Mouse (Mus musculus): ENCODE data around the gene Tnfrsf4.

The Tnfrsf4 gene

GRCm38 (mm10) chr4:156030651-156031118, 17.0 kb downstream of the Tnfrsf4 start:
- DNase-seq, result no peak

- DNase-seq, result no peak
Observed at GRCm38 (mm10) chr4:156031255-156031592, 17.6 kb downstream of the Tnfrsf4 start.

DNA sequence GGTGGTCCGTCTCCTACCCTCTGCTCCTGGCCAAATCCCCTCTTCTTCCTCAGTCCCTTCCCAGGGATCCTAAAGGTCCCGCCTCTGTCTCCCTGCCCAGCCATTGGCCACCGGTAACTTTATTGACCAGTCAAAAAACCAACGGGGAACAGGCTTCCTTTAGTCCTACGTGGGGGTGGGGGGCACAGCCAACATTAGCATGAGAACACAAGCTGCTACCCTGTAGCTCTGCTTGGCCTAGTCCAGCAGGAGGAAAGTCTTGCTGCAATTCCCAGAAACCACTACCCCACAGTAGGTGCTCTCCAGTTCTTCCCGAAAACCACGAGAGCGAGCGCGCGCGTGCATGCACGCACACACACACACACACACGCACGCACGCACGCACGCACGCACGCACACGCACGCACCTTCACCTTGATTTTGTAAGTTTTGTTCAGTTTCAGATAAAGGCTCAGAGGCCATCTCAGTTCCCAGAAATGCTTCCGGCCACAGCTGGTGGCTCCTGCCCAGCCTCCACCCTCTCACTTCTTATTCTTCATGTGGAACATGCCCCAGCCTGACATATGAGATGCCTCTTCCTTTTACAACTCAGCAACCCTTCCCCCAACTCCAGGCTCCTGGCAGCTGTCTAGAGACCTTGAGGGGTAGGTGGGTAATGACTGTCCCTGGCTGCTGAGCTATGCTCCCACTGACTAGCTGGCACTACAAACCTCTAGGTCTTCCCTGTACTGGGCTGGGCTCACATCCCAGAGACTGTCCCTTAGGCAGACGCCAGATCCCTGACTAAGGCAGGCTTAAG, 18.1 kb downstream of the Tnfrsf4 start:
- peak; percentile 48 to 49 for DNase-seq

DNA sequence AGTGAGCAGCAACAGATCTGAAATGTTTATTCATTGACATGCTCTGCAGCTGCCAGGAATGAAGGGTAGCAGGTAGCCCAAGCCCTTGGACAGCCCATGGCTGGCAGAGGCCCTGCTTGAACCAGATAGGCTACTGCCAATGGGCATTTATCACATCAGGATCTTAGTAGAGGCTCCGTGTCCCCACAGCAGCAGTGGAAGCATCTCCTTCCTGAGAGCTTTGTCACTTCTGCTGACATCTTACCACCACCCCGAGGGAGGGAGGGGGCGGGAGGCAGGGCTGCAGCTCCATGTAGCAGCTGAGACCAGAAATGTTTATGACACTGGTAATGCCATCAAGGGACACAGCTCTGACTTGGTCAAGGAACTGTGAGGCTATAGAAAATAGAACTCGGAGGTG, 19.2 kb downstream of the Tnfrsf4 start:
- peak in 1 of 2 experiments; percentile 30 for DNase-seq

DNA sequence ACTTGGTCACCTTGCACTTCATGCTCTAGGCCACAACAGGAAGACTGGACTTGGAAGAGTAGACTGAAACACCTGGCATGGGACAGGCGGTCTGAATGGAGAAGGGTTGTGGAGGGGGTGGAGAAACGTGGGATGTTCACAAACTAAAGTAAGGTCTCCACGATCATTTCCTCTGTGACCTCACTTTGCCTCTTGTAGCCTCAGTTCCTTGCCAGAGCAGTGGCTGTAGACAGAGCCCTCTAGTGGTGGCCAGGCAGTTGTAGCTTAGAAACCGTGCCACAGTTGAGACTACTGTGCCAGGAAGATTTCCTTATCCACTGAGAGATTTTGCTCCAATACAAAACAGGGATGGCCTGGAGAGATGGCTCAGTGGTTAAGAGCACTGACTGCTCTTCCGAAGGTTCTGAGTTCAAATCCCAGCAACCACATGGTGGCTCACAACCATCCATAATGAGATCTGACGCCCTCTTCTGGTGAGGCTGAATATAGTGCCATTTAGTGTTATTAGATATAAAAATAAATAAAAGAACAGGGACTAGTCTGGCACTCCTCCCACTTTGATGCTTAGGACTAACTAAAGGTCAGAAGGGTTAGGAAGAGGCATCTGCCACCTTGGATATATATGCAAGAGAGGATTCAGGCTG, 20.0 kb downstream of the Tnfrsf4 start:
- DNase-seq, result peak; percentile 39 to 50

GRCm38 (mm10) chr4:156034301-156034700, 20.7 kb downstream of the Tnfrsf4 start:
- no peak for DNase-seq

DNA sequence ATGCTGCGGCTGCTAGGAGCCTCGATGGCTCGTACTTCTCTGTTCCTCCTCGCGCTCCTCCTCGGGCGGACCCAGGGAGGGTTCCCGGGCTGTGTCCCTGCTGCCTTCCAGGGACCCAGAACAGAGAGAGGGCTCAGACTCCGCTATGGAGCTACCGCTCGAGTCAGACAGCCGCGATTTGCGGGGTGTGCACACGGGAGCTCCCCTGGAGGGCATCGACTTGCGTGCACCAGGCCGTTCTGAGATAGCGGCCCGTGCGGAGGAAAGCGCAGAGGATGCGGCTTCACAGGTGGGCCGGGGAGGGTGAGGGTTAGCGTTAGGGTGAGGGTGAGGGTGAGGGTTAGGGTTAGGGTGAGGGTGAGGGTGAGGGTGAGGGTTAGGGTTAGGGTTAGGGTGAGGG, 21.3 kb downstream of the Tnfrsf4 start:
- no peak for DNase-seq

DNA sequence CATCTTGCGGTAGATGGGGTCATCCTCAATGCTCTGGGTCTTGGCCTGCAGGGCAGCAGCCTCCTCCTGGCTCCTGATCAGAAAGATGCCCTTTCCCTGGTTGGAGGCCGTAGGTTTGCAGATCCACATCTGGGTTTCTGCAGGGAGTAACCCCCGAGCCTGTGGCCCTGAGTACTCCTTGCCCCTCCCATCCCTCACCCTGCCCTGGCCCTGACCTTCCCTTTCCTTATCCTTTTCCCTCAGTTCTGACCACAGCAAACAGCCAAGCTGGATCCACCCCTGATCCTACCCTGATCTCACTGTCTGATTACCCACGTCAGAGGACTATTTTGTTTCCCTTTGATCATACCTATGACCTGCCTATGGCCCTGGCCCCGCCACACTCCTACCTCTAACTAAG, 31.1 kb downstream of the Tnfrsf4 start:
- no peak for DNase-seq

- DNase-seq, result no peak
Observed at GRCm38 (mm10) chr4:156049779-156050178, 36.1 kb downstream of the Tnfrsf4 start.

DNA sequence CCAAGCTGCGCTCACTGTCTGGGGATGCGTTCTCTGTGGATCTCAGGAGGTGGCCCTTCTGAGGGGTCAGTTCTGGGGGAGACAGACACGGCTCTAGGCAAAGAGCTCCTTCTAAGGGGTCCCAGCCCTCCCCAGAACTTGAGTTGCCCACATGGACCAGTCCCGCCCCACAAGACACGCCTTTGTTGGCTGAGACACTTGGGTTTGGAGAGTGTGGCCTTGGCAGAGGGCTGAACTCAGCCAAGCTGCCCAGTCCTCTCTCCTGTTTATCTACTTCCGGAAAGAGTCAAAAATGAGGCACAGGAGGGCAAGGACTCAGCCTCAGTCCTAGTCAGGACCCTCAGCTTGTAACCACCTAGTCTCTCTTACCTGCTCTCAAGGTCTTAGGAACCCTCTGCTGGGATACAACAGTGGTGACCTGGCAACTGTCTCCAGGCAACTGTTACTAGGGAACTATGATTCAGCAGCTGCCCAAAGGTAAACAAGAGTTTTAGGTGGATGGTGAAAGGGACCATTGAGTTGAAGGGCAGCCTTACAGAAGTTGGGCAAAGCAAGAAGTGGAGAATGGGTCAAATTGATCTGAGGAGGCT, 36.8 kb downstream of the Tnfrsf4 start:
- DNase-seq, result no peak

DNA sequence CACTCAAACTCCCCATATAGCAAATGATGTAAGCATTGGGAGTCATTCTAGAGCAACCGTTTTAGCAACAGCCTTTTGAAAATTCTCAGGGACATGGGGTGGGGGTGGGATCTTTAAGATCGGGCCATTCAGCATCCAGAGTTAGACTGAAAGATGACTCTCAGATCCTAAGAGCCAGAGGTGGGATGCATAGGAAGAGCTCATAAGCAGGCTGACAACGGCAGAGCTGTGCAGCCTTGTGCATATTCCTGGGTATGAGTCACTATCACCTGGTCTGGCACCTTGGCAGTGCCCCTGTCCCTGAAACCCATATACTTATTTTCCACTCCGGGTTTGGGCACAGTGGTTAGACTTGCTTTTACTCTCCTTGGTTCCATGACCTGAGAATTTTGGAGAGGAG, 39.5 kb downstream of the Tnfrsf4 start:
- no peak for DNase-seq

- no peak for DNase-seq
Observed at GRCm38 (mm10) chr4:156054130-156054529, 40.5 kb downstream of the Tnfrsf4 start.

GRCm38 (mm10) chr4:156054606-156055005, 41.0 kb downstream of the Tnfrsf4 start:
- DNase-seq, result no peak

- no peak for DNase-seq
Observed at GRCm38 (mm10) chr4:156055173-156055572, 41.5 kb downstream of the Tnfrsf4 start.

GRCm38 (mm10) chr4:156057702-156058101, 44.1 kb downstream of the Tnfrsf4 start:
- no peak for DNase-seq

DNA sequence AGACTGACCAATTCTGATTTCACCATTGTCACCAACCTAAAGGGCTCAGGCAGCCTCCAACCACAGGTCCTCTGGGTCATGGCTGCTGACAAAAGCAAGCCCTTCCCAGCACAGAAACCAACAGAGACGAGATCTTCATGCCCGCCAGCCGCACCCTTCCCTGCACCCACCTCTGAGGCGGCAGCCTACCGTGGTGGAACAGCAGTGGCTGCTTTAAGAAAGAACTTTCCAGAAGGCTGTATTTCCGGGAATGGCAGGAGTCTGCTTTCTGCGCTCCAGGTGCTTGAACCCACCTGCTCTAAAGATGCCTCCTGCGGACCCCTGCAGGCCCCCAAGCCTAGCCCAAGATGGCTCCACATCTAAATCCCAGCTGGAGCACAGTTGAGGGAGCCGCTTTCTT, 45.2 kb downstream of the Tnfrsf4 start:
- DNase-seq, result no peak

- DNase-seq, result no peak
Observed at GRCm38 (mm10) chr4:156059261-156059660, 45.6 kb downstream of the Tnfrsf4 start, which contains the start of gene Ttll10. Gene Ttll10 (minus strand): TSS chr4:156059414.

DNA sequence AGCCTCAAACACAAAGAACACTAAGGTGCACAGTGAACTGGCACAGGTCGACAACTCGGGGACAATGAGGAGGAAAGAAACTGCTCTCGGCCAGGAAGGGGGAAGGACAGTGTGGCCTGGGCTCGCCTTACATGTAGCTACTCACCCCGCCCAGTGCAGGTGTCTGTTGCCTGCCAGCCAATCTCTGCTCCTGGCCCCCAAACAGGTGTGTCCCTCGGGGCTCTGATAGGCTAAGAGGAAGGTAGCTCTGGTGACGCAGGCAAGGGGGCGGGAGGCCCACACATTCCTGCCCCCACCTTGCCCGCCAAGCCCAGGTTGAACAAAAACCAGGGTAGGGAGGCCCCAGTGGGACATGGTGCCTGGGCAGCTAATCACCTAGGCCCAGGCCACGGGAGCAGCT, 46.1 kb downstream of the Tnfrsf4 start:
- no peak for DNase-seq

DNA sequence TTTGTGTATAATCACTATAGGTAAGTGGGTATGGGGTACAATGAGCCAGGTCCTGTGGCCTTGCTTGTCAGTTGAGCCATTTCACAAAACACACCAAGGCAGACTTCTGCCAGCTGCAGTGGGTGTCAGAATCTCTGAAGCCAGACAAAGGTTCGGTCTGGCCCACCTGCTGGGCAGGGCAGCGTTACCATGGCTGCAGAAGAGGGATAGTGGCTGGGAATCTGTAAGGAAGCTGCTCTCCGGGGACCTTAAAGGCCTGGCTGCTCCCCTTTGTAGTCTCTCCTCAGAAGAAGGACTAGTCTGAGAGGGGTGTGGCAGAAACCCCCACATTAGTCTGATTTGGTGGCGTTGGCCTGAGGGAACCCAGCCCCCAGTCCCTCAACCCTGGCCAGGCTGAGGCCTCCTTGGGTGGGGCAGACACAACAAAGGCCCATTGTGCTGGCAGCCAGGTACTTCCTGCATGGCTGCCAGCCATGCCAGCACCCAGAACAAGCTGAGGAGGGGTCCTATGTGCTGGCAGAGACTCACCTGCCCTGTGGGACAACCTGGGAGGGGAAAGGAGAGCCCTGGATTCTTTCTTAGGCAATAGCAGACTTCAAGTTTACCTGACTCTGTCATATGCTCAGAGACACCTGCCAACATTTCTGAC, 50.3 kb downstream of the Tnfrsf4 start:
- no peak for DNase-seq

GRCm38 (mm10) chr4:156064510-156064897, 50.9 kb downstream of the Tnfrsf4 start:
- no peak for DNase-seq

GRCm38 (mm10) chr4:156065156-156065894, 51.7 kb downstream of the Tnfrsf4 start:
- no peak for DNase-seq
